Mouse (Mus musculus) monocyte, adult 2 months (primary cell): Measurements from ENCODE around the gene Gm20388.
"Not testable (repeated sequence)": the region's sequence is repeated elsewhere in the genome, so short reads cannot be mapped to it uniquely, and the experiment has no call there.

Experiments
- DNase-seq, 2 experiments: peaks; one replicate each; pipeline ENCODE4 v3.0.0; 2022; ENCODE audit warnings: low spot score in 2 of 2, low read depth in 1 of 2

Gene Gm20388

GRCm38 (mm10) chr8:123478456-123479218 is 3568.0 kb downstream of the Gm20388 start:
- peak in 1 of 2 experiments; percentile 17 for DNase-seq

DNA sequence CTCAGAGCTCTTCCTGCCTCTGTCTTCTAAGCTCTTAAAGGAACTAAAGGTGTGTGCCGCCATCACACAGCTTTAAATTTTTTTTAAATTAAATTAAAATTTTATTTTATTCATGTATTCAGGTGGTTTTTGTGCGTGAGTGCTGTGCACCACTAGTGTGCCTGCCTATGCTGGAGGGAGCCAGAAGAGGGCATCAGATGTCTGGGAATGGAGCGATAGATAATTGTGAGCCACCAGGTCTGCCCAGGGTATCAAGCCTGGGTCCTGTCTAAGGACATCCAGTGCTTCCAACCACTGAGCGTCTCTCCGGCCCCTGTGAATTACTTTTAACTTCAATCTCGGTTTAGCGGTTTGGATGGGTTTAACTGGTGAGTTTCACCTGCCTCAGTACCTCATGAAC is 3572.0 kb downstream of the Gm20388 start:
- no peak for DNase-seq

DNA sequence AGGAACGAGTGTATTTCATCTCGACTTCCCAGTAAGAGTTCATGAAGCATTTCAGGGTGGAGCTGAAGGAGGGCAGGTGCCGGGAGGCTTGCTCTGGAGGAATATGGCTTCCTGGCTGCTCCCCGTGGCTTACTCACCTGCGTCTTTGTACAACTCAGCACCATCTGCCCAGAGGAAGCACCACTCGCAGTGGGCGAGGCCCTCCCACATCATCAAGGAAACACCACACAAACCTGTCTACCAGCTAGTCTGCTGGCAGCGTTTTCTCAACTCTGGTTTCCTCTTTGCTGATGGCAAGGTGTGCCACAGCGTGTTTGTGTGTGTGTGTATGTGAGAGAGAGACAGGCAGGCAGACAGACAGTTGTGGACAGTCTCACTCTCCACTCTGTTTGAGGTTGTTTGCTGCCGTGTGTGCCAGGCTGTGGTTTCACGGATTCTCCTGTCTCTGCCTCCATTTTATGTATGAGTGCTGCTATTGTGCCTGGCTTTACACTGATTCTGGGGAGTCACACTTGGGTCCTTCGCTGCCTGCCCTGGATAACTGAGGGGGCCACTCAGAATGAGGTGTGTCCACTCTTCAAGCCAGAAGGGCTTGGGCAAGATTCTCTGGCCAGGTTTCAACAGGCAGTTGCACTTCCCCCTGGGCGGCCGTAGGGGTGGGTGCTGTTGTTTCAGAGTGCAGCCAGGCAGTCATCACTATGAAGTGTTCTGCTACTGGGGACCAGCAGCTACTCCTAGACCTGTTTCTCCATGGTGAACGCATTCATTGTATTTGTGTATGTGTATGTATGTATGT is 3580.8 kb downstream of the Gm20388 start:
- peak in 1 of 2 experiments; percentile 21 for DNase-seq

DNA sequence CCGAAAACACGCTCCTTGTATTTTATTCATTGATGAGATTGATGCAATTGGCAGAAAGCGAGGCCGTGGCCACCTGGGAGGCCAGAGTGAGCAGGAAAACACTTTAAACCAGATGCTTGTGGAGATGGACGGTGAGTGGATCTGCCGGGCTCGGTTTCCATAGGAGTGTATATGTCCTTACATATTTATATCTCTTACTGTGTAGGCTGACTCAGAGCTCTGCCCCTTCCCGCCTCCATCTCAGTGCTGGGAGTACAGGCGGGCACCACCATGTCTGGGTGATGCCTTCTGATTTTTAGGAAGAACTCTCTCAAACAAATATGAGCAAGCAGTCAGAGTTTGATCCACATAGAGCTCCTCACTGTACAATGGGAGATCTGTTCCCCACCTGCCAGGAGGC is 3582.3 kb downstream of the Gm20388 start:
- no peak for DNase-seq

DNA sequence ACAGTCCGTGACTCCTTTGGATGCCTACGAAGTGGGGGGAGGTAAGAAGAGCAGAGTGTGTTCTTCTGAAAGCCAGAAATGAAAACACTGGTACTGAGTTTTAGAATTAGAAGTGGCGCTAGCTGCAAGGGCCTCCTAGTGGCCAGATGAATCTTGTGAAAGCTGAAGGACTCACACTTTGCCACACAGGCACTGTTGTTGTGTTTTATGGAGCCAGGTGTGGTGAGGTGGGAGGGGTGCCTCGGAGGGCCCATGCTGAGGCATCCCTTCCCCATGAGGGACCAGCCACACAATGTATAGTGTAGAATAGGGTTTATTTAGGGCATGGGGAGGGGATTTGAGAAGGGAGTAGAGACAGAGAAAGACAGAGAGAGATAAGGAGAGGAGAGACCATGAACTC is 3587.1 kb downstream of the Gm20388 start:
- DNase-seq, result no peak

GRCm38 (mm10) chr8:123498963-123499362 is 3588.3 kb downstream of the Gm20388 start:
- DNase-seq, result no peak

DNA sequence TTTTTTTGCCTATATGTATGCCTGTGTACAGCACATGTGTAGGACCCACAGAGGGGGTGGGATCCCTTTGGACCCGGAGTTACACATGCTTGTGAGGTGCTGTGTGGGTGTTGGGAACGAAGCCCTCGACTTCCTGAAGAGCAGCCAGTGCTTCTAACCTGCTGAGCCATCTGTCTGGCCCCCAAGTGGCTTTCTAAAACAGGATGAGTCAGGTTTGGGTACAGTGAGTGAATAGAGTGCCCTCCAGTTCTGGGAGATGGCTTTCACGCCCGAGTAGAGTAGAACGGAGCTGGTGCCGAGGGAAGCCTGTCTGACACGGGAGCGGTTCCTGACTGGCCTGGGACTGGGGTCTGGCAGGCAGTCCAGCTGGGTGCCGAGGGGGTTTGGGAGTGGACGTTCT is 3588.9 kb downstream of the Gm20388 start:
- DNase-seq, result no peak

DNA sequence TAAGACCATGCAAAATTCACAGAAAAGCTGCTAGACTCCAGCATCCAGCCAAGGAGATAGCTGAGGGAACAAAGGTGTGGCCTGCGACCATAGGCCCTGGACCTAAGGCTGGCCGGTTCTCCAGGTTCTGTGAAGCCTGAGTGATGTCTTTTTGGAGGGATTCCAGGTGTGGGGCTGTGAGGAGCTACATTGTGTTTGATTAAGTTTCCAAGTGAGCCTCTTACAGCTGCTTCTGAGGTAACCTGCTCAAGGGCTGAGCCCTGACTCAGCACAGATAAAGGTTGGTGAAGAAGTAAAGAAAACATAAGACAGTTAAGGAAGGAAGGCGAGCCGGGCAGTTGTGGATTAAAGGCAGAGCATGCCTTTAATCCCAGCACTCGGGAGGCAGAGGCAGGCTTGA is 3591.6 kb downstream of the Gm20388 start:
- DNase-seq, result no peak

- DNase-seq, result no peak
Observed at GRCm38 (mm10) chr8:123503801-123504467, 3593.3 kb downstream of the Gm20388 start.

DNA sequence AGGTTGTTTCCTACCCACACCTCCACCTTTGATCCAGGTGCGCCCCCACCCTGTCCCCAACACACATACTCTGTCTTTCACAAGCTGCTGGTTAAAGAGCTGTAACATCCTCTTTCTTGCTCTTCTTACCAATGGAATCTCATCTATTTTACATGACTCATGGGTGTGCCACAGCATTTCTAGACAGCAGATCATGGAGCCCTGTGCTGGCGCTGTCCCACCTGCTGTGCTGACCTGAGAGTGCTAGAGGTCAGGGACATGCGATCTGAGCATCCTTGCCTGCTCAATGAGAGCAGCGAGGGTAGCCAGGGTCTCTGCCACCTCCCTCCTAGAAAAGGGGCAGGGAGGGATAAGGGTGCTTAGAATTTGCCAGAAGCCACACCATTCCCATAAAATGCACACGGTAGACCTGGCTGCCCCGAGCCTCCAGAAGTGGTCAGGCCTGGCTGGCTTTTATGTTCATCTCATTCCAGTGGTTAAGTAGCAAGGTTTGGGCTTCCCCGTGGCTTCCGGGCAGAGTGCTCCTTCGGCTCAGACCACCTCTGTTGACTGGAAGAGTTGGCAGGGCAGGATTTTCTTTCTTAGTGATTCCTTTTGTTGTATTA is 3594.1 kb downstream of the Gm20388 start:
- DNase-seq, result no peak

DNA sequence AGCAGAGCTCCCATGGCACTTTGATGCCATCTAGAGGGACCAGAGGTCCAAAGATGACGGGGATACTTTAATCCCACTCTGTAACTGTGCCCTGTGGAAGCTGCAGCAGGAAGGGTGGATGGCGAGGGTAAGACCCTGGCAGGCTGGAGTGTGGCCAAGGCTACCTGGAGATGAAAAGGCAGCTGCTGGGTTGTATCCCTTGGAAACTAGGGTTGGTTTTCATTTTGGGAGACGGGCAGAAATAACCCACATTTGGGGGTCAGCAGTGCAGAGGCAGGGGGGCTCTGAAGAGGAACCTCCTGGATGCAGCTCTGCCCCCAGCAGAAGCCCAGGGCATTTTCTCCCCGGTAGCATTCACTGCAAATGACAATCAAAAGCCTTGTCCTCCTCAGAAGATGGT is 3594.6 kb downstream of the Gm20388 start:
- DNase-seq, result no peak

DNA sequence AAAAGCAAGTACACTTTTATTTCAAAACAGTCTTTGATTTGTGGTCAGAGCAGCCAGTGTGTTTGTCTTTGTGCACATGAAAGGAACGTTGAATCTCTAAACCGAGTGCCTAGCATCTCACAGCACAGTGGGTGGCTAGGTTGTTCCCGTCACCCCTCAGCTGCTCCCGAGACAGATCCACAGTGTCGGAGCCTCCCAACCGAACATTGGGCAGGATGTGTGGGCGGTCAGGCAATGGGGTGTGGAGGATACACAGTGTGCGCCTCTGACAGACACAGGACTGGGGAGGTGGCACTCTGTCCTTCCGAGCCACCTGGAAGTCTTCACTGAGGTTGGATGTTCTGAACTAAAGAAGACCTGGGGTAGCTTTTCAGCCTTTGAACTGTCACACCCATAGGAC is 3595.1 kb downstream of the Gm20388 start:
- DNase-seq, result no peak

- no peak for DNase-seq
Observed at GRCm38 (mm10) chr8:123507153-123507552, 3596.5 kb downstream of the Gm20388 start.

DNA sequence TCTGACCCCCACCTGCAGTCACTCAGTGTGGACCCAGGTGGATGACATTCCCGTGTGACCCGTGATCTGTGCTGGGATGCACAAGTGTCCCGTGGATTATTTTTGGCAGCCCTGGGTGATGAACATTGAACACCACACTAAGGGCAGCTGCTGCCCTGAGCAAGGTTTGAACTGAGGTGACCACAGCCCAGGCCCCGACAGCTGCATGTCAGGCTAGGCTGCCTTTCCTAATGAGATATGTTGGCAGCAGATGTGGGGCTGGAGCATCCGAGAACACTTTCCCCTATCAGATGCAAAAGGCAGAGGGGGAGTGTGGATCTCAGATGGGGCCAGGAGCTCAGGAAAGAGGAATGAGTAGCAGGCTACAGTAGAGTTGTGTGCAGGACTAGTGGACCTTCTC is 3600.2 kb downstream of the Gm20388 start:
- DNase-seq, result no peak

DNA sequence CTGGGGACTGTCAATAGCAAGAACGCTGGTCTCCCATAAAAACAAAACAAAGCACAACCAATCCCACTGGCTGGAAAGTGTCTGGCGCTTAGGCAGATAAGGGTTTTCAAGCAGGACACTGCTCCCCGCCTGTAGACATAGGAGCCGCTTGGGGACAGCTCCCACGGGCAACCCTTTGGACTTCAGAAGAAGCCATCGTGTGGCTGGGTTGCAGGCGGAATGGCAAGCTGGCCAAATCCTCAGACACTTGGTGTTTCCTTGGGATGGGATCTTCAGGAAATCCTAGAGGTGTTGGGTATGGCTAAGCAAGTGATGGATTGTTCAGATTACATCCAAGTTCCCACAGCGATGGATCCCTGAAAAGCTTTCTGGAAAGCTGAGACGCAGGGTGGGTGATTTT is 3603.5 kb downstream of the Gm20388 start:
- DNase-seq, result no peak

GRCm38 (mm10) chr8:123514781-123515539 is 3604.3 kb downstream of the Gm20388 start, which contains the start of gene Dbndd1:
TSS of gene Dbndd1 (minus strand) at chr8:123515463.
- no peak for DNase-seq

DNA sequence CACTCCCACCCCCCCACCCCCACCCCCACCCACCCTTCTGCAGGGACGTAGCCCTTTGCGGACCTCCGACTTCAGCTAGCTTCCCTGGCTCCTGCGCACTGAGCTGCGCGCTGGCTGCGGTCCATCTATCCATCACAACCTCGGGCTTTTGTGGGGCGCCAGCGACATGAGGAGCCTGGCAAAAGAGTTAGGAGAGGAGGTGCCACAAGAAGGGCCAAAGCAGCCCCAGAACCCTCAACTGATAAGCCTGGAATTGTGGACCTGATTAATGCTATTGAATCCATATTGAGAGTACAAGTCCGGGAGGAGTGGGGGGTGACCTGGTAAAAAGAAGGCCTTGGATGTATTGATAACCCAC is 3604.9 kb downstream of the Gm20388 start:
- no peak for DNase-seq

DNA sequence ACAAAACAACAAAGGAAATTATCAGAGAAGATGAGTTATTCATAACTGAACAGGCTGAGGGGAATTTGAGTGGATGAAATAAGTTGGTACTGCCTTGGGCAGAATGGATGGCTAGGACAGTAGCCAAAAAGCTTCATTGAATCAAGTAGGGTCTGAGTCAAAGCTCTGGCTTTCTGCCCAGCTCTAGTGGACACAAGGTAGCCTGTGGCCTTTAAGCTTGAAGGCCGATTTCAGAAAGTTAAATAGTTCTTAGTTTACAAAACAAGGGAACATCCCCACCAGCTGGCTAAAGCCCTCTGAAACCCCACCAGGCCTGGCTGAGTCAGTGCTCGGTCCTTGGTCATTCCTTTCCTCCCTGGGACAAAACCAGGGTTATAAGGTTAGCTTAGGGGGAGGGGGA is 3606.0 kb downstream of the Gm20388 start:
- DNase-seq, result no peak

DNA sequence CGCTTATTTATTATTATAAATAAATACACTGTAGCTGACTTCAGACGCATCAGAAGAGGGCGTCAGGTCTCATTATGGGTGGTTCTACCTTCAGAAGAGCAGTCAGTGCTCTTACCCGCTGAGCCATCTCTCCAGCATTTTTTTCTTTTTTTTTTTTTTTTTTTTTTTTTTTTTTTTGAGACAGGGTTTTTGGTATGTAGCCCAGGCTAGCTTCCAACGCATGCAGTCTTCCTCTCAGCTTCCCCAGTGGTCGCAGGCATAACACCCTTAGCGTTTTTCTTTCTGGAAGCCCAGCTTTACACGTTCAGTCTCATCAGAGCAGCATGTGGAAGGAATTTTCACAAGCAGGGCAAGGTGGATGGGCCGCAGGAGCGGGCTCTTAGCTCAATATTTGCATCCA is 3607.5 kb downstream of the Gm20388 start:
- DNase-seq, result no peak

- peak; percentile 51 to 67 for DNase-seq
Observed at GRCm38 (mm10) chr8:123518667-123519066, 3608.0 kb downstream of the Gm20388 start, which contains the start of gene Gas8. TSS of gene Gas8 (plus strand) at chr8:123518834.

DNA sequence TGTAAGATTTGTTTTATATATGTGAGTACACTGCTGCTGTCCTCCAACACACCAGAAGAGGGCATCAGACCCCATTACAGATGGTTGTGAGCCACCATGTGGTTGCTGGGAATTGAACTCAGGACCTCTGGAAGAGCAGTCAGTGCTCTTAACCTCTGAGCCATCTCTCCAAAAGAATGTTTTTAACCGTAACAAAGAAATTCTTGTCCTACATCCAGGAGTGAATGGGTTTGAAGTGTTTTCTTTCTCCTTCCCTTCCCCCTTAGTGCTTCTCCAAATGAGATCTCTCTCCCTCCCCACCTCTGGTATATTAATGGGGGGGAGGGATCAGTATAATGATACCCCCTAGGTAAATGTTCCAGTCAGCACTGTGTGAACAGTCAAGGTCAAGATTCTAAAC is 3609.4 kb downstream of the Gm20388 start:
- DNase-seq, result not testable (repeated sequence)
